Mouse (Mus musculus): ENCODE results near the gene Rps6kl1. TPM values are rescaled to one million over a fixed set of nuclear protein-coding genes. Genes with fewer than 3 reads are reported as not detected.
"Not testable (repeated sequence)": the region's sequence is repeated elsewhere in the genome, so short reads cannot be mapped to it uniquely, and the experiment has no call there.

Rps6kl1 gene
- total RNA-seq, 2 experiments from 2014 or later: 37.9 to 41.1 TPM

DNA sequence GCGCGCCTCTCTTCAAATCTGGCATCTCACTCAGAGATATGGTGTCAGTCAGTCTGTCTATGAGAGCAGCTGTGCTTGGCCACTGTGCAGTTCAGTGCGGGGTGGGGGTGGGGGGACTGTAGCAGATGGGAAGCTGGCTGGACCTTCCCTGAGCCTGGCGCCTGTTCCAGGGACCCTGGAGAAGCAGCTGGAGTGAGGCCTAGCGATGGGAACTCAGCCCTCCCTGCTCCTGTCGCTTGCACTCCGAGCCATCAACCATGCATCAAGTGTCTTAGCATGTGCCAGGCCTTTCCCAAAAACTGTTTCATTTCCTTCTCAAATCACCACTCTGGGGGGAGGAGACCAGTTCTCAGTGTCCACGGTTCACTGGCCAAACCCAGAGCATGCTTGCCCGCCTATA lies 5.4 kb downstream of the Rps6kl1 start:
- DNase-seq (ENCODE audit: low spot score in 2 of 2): no peak

GRCm38 (mm10) chr12:85144821-85145220 lies 6.2 kb downstream of the Rps6kl1 start:
- intact Hi-C loops (cut with DNase I): no loop called here
- DNase-seq (ENCODE audit: low spot score in 2 of 2): no peak

More for the DNA sequence above, 5.4 kb downstream of the Rps6kl1 start:
- intact Hi-C loops (cut with DNase I): no loop called here

DNA sequence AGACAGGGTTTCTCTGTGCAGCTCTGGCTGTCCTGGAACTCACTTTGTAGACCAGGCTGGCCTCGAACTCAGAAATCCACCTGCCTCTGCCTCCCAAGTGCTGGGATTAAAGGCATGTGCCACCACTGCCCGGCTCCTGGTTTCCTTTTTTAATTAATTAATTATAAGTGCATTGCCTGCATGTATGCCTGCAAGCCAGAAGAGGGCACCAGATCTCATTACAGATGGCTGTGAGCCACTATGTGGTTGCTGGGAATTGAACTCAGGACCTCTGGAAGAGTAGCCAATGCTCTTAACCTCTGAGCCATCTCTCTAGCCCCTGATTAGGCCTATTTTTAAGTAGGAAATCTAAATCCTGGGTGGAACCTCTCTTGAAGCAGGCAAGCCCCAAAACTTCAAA lies 6.8 kb downstream of the Rps6kl1 start:
- DNase-seq (ENCODE audit: low spot score in 2 of 2); intact Hi-C loops (cut with DNase I): not testable (repeated sequence)

DNA sequence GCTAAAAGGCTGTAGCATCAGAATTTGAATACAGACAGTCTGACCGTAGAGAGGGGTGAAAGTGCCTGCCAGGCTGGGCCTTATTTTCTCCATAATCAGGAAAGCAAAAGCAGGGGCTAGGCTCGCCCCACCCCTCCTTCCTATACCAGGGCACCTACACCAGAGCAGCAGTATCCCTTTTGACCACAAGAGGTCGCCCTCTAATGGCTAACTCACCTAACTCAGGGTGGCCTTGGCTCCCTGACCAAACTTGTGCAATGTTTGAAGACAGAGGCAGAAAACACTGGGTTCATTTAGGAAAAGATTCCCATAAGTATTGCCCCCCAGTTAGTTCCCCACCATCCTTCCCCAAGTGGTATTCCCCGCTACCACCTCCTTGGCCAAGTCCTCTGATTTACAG lies 8.3 kb downstream of the Rps6kl1 start:
- intact Hi-C loops (cut with DNase I): loop anchor here (1.0 kb wide), 1 partner anchor 163 kb away; no protein-coding TSS in a partner anchor
- DNase-seq (ENCODE audit: low spot score in 2 of 2): peak; percentile 88

DNA sequence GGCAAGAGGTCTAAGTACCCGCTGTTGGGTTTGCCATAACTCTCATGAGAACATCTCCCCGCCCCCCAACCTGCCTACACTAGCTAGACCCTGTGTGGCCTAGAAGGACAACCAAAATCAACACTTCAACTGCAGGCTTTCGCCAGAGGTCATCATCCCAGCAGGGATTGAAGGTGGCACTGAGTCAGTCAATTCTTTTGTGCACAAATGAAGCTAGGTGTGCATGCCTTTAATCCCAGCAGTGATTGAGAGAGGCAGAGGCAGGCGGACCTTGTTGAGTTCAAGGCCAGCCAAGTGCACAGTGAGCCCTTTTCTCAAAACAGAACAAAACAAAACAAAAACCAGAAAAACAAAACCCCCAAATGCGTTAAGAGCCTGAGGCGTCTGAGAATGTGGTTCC lies 10.0 kb downstream of the Rps6kl1 start:
- DNase-seq (ENCODE audit: low spot score in 2 of 2): no peak
- intact Hi-C loops (cut with DNase I): no loop called here

- intact Hi-C loops (cut with DNase I): no loop called here
- DNase-seq (ENCODE audit: low spot score in 2 of 2): no peak
Observed at GRCm38 (mm10) chr12:85140036-85140701, 10.9 kb downstream of the Rps6kl1 start.

DNA sequence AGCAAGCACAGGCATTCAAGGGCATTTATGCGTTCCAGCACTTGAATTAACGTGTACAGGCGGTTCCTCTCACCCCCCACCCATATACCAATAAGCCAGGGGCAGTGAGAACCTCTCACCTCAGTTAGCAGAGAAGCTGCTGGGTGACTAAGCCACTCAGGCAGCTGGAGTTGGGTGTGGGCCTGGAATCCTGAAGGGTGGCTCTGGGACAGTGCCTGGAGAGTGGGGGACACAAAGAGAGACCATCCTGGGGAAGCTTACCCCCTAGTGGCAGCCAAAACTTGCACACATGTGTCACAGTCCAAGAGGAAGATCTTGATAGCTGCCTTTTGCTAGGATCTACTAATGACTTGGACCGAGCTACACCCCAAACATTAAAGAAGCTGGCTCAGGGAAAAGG lies 14.4 kb downstream of the Rps6kl1 start:
- intact Hi-C loops (cut with DNase I): no loop called here
- no peak for DNase-seq (ENCODE audit: low spot score in 2 of 2)

DNA sequence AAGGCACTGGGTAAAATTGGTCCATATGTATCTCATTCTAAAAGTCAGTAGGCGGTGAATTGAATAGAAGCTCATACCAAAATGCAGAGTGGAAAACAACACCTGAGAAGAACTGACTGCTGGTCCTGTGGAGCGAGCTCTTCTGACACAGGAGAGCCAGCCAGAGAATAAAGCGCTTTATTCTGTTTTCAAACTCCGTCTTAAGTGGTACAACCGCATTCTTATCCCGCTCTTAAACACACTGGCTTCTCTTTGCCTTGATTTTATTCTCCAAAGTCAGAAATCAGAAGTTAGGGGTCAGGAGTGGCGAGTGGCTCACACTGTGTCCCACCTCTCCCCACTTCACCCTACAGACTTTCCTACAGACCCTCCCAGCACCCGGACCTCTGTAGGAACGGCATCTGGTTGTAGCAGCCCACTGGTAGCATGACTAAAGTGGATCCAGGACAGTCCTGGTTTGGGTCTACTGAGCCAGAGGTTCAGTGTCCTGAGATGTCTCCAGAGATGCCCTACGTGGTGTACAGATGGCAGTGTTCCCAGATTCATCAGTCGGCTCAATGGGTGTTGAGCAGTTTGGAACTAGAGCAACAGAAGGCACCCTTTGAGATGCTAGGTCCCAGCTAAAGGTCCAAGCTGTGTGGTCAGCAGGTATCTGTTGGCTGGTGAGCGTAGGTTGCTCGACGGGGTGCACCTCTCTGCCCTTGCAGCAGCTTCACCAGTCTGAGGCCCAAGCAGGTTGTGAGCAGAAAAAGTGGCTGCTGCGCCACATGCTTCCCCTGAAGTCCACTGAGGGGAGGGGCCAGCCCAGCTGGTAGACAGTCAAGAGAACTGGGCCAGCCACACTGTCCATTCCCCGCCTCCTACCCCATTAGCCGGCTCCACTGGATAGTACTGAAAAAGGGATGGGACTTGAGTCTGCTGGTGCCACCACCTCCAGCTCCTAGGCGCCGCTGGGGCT lies 15.3 kb downstream of the Rps6kl1 start:
- no peak for DNase-seq (ENCODE audit: low spot score in 2 of 2)

DNA sequence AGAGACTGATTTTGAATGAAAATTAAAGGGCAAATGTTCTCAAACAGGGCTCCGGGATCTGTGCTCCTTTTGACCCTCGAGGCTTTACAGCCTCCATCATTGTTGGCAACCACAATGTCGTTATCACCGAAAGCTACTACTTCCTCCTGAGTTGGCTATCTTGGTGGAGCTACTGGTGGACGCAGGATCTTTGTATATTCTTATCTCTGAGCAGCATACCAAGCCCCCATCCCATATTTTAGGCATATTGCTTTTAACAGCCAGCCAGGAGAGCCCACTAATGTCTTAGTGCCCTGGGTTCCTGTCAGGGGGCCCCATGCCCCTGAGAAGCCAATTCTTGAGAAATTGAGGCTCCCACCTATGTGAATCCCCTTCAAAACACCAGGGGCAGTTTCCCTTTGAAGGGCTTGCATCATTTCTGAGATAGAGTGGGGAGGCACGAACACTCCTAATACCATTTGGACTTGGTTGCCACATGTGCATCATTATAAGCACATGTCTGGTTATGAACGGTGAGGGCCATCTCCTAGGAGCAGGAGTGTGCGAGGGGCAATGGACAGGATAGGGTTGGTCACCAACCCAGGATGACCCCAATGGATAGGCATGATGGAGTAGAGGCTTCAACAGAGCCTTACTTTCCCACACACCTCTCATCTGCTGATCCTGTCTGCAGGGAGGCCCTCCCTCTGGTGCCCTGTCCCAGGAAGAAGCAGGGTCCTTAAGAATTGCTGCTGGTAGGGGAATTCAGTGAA lies 16.8 kb downstream of the Rps6kl1 start:
- intact Hi-C loops (cut with DNase I): no loop called here
- no peak for DNase-seq (ENCODE audit: low spot score in 2 of 2)

More for the DNA sequence above, 15.3 kb downstream of the Rps6kl1 start:
- intact Hi-C loops (cut with DNase I): no loop called here

DNA sequence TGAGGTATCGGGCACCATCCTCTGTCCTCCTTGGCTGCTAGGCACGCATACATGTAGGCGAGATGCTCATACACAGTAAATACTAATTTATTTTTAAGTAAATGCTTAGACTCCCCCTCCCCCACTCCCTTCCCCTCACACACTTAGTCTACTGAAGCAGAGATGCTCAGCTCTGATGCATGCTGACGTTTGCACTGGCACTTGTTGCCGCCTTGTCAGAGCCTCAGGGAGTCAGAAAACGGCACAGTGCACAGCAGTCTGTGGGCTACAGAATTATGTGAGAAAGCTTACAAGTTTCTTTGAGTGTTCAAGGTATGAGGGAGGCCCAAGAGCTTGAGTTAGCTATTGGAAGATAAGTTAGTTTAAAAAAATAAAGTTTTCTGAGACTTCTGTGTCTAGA lies 19.7 kb downstream of the Rps6kl1 start:
- intact Hi-C loops (cut with DNase I): no loop called here
- DNase-seq (ENCODE audit: low spot score in 2 of 2): no peak

DNA sequence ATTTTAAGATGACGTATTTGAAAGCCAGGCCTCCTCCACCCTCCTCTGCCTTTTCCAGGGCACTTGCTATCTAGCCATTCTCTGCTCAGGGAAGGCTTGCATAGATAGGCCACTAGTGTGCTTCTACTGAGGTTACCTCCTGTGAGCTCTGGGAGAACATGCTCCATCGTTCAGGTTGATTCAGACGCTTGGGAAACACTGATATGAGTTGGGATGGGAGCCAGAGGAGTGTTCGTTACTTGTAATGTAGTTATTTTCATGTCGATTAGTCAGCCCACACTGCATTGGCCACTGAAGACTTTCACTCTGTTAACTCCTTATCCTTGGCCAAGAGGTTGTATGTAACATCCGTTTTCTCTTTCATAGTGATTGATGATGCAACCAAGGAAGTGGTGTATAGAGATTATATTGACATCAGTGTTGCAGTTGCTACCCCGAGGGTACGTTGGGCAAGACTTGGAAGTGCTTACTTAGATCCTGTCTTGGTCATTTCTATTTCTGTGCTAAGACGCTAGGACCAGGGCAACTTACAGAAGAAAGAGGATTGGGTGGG lies 21.6 kb downstream of the Rps6kl1 start:
- DNase-seq (ENCODE audit: low spot score in 2 of 2): no peak
- intact Hi-C loops (cut with DNase I): no loop called here

DNA sequence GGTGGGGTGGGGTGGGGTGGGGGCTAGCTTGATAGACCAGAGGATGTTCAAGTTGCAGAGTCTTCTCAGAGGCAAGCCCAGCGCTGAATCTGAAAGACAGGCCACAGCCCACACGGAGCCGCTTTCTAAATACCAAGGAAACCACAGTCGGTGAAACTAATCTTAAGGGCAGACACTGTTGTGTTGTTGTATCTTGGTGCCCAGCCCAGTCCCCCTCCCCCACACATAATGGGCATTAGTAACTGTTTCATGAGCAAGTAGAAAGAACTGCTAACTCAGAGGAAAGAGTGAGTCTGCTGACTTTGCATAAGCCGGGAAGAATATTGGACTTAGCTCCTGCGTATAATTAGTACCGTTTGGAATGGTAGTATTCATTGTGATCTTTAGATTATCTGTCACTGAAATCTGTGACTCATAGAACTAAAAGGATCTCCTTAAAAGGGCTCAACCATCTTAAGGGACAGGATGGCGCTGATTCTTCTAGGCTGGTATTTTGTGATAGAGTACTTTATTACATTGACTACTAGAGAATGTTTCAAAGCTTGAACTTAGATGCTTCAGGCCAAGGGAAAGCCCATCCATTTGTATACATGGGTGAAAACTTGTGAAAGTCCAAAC lies 24.0 kb downstream of the Rps6kl1 start:
- DNase-seq (ENCODE audit: low spot score in 2 of 2): no peak
- intact Hi-C loops (cut with DNase I): no loop called here

GRCm38 (mm10) chr12:85124751-85125150 lies 26.3 kb downstream of the Rps6kl1 start:
- intact Hi-C loops (cut with DNase I): no loop called here

DNA sequence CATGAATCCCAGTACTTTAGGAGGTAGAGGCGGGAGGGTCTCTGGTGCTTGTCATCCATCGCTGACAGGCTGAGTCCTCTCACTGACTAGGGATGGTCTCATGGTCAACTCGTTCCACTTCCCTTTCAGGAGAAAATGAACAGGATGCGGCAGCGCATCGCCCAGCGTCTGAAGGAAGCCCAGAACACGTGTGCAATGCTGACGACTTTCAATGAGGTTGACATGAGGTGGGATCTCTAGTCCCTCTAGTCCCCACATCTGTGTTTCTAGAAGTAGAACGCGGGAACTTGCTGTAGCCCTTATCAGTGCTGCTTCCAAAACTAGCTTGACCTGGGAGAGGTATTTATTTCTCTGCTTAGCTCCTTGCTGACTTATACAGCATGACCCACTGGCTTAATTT lies 27.4 kb downstream of the Rps6kl1 start:
- no peak for DNase-seq (ENCODE audit: low spot score in 2 of 2)
- intact Hi-C loops (cut with DNase I): no loop called here

More at GRCm38 (mm10) chr12:85124751-85125150, 26.3 kb downstream of the Rps6kl1 start:
- no peak for DNase-seq (ENCODE audit: low spot score in 2 of 2)

DNA sequence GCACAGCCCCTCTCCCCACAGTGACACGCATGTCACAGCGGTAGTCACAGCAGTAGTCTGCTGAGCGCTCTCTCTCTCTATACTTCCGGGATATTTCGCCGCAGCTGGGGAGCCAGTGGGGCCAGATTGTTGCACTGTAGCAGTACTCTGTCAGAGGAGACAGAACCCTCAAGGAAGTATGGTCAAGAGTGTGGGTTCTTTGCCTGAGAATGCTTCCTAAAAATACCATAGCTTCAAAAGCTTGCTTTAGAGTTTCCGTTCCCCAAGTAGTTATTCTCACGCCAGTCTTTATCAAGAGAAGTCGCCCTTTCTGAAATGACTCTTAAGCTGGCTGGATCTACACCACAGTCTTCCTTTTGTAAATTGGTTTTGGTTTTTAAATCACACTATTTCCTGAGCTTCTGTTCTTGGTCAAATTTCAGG lies 27.9 kb downstream of the Rps6kl1 start:
- intact Hi-C loops (cut with DNase I): no loop called here
- no peak for DNase-seq (ENCODE audit: low spot score in 2 of 2)

- intact Hi-C loops (cut with DNase I): no loop called here
- no peak for DNase-seq (ENCODE audit: low spot score in 2 of 2)
Observed at GRCm38 (mm10) chr12:85121806-85122459, 29.1 kb downstream of the Rps6kl1 start.

- DNase-seq (ENCODE audit: low spot score in 2 of 2): no peak
- intact Hi-C loops (cut with DNase I): no loop called here
Observed at GRCm38 (mm10) chr12:85115678-85116077, 35.4 kb downstream of the Rps6kl1 start.

GRCm38 (mm10) chr12:85113917-85114316 lies 37.1 kb downstream of the Rps6kl1 start:
- intact Hi-C loops (cut with DNase I): no loop called here
- no peak for DNase-seq (ENCODE audit: low spot score in 2 of 2)

- intact Hi-C loops (cut with DNase I): no loop called here
- no peak for DNase-seq (ENCODE audit: low spot score in 2 of 2)
Observed at GRCm38 (mm10) chr12:85113337-85113736, 37.7 kb downstream of the Rps6kl1 start.

Measured in left cerebral cortex, postnatal 14 days (tissue).